ENCODE assay signal across 9 mouse cellular contexts in the genomic region with DNA sequence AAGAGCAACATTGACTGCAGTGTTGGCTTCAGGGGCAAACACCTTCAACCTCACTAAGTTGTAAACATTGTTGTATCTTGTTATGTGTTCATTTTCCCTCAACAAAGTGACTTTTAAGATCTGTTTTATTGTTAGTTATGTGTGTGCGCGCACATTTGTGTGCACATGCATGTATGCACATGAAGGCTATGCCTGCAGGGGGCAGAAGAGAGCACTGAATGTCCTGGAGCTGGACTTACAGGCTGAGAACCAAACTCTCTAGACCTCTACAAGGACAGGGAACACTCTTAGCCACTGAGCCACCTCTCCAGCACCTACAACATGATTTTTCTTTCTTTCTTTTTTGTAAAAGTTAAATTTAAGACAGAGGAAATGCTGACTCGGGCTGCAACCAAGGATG.
A peak's percentile ranks its signal among the peaks of the same experiment; 100 is the strongest.
DNase-seq lines count a peak whose midpoint lies in the region; ATAC-seq and TF ChIP-seq lines count a peak whose summit lies in the region.
"Had no signal": no experiment of that assay in that cellular context is flagged by ENCODE, and none has a peak within 500 bp of the region (broad histone marks: within the 10 kb centered on the region; RNA-seq: fewer than 3 reads in every experiment).

No protein-coding gene starts in this region.

- H3K27me3 ChIP-seq in cerebellum, adult 2 months (ENCODE audit: control insufficient read depth, insufficient read depth, low read length): no peaks in the 10 kb centered on the region
- H3K27me3 ChIP-seq in liver, adult 2 months (ENCODE audit: control insufficient read depth, insufficient read depth, low read length): no peaks in the 10 kb centered on the region
- H3K27me3 ChIP-seq in liver, embryonic 12.5 days (replicated peaks): no peaks in the 10 kb centered on the region
- no peaks in the 10 kb centered on the region for H3K27me3 ChIP-seq in Patski
- H3K27me3 ChIP-seq in small intestine, adult 2 months (ENCODE audit: control insufficient read depth, insufficient read depth, low read length): no peaks in the 10 kb centered on the region; the same call in 1 of the 2 replicates
- no peaks in the 10 kb centered on the region for H3K27me3 ChIP-seq in forebrain, embryonic 11.5 days (ENCODE audit: control insufficient read depth, insufficient read depth, low read length)
- H3K27me3 ChIP-seq: embryonic facial prominence, embryonic 15.5 days had no signal

- 0 out of 2 replicates have a peak, but pooled peaks have one; percentile 8 for TF ChIP-seq CTCF in cerebellum, adult 2 months (IDR thresholded peaks at IDR 0.05; ENCODE audit: borderline replicate concordance, insufficient read depth, low read depth, low read length)
- TF ChIP-seq CTCF in liver, adult 2 months (IDR thresholded peaks at IDR 0.05; ENCODE audit: low read depth, low read length): no peak
- TF ChIP-seq CTCF in Patski (IDR thresholded peaks at IDR 0.05): peak; percentile 50
- peak; percentile 26; the same call in 1 of the 2 replicates for TF ChIP-seq CTCF in small intestine, adult 2 months (IDR thresholded peaks at IDR 0.05; ENCODE audit: extremely low read depth, insufficient read length, insufficient replicate concordance, low read depth, low read length)

- 95% methylated on average over 3 of the region's 3 CpGs for whole genome bisulfite sequencing in cerebellum, adult 2 months
- WGBS in liver, adult 2 months: 99% methylated on average over 3 of the region's 3 CpGs
- WGBS in liver, embryonic 12.5 days (ENCODE audit: insufficient replicate concordance): 84% methylated on average over 3 of the region's 3 CpGs
- WGBS in small intestine, adult 2 months: 94% methylated on average over 3 of the region's 3 CpGs
- WGBS in forebrain, embryonic 11.5 days: 93% methylated on average over 3 of the region's 3 CpGs

- H3K79me2 ChIP-seq in liver, adult 2 months (ENCODE audit: control insufficient read depth, insufficient read depth, low read length): no peaks in the 10 kb centered on the region

- in situ Hi-C loops in Patski (cut with MboI; ENCODE audit: low pct_unique_long_range_greater_than_20kb): no loop called here

- CTCF ChIA-PET in Patski (lab: Charles Lee): no interaction called here

- ATAC-seq in liver, embryonic 12.5 days: no peak
- ATAC-seq in Patski: no peak
- ATAC-seq in forebrain, embryonic 11.5 days (replicated peaks; ENCODE audit: low FRiP score): no peak

- H3K4me1 ChIP-seq in cerebellum, adult 2 months (ENCODE audit: control insufficient read depth, insufficient read depth, low read length): no peaks in the 10 kb centered on the region
- H3K4me1 ChIP-seq in liver, adult 2 months (ENCODE audit: control insufficient read depth, insufficient read depth, low read length): no peaks in the 10 kb centered on the region
- no peaks in the 10 kb centered on the region for H3K4me1 ChIP-seq in liver, embryonic 12.5 days
- H3K4me1 ChIP-seq in small intestine, adult 2 months (ENCODE audit: control insufficient read depth, insufficient read depth, insufficient read length, low read length): no peaks in the 10 kb centered on the region
- H3K4me1 ChIP-seq in forebrain, embryonic 11.5 days (replicated peaks; ENCODE audit: control insufficient read depth, insufficient read depth, low read length): no peaks in the 10 kb centered on the region
- H3K4me1 ChIP-seq: embryonic facial prominence, embryonic 15.5 days had no signal

- H3K9ac ChIP-seq in liver, adult 2 months (ENCODE audit: low read depth, low read length): no peak overlapping the region
- H3K9ac ChIP-seq in liver, embryonic 12.5 days: no peak overlapping the region
- no peak overlapping the region for H3K9ac ChIP-seq in forebrain, embryonic 11.5 days (ENCODE audit: low read length)
- H3K9ac ChIP-seq: embryonic facial prominence, embryonic 15.5 days had no signal

- no peak overlapping the region for H3K27ac ChIP-seq in cerebellum, adult 2 months (ENCODE audit: insufficient read depth, low read length)
- no peak overlapping the region for H3K27ac ChIP-seq in liver, adult 2 months (replicated peaks; ENCODE audit: insufficient read depth, low read depth, low read length)
- no peak overlapping the region for H3K27ac ChIP-seq in liver, embryonic 12.5 days
- no peak overlapping the region for H3K27ac ChIP-seq in small intestine, adult 2 months (ENCODE audit: insufficient read depth, low read depth, low read length)
- H3K27ac ChIP-seq in forebrain, embryonic 11.5 days (ENCODE audit: low read depth, low read length): no peak overlapping the region
- H3K27ac ChIP-seq: embryonic facial prominence, embryonic 15.5 days had no signal

- intact Hi-C loops in heart, postnatal 36 days (cut with DNase I): no loop called here

- no peak overlapping the region for H3K4me2 ChIP-seq in liver, embryonic 12.5 days
- H3K4me2 ChIP-seq in forebrain, embryonic 11.5 days (ENCODE audit: low read depth, low read length, severe bottlenecking): no peak overlapping the region
- H3K4me2 ChIP-seq: embryonic facial prominence, embryonic 15.5 days had no signal

- no peak for TF ChIP-seq POLR2A in cerebellum, adult 2 months (IDR thresholded peaks at IDR 0.05; ENCODE audit: borderline replicate concordance, insufficient read depth, low read length)
- TF ChIP-seq POLR2A in liver, adult 2 months (IDR thresholded peaks at IDR 0.05; ENCODE audit: extremely low read depth, insufficient read depth, low read length): no peak
- TF ChIP-seq POLR2A in small intestine, adult 2 months (IDR thresholded peaks at IDR 0.05; ENCODE audit: low read depth, low read length): no peak

- H3K9me3 ChIP-seq in liver, embryonic 12.5 days (replicated peaks): no peaks in the 10 kb centered on the region
- H3K9me3 ChIP-seq in forebrain, embryonic 11.5 days (ENCODE audit: control insufficient read depth, low read length): no peaks in the 10 kb centered on the region
- H3K9me3 ChIP-seq: embryonic facial prominence, embryonic 15.5 days had no signal

- no peak overlapping the region for H3K4me3 ChIP-seq in cerebellum, adult 2 months (replicated peaks; ENCODE audit: insufficient read depth, low read depth, low read length)
- H3K4me3 ChIP-seq in liver, adult 2 months (ENCODE audit: insufficient read depth, low read depth, low read length): no peak overlapping the region
- H3K4me3 ChIP-seq in liver, embryonic 12.5 days: no peak overlapping the region
- H3K4me3 ChIP-seq in small intestine, adult 2 months (ENCODE audit: low read depth, low read length): no peak overlapping the region
- H3K4me3 ChIP-seq in forebrain, embryonic 11.5 days (ENCODE audit: low read depth, low read length): no peak overlapping the region
- H3K4me3 ChIP-seq: embryonic facial prominence, embryonic 15.5 days had no signal

- DNase-seq in cerebellum, adult 2 months: no peak
- no peak for DNase-seq in cerebellum, adult 8-10 months
- DNase-seq in liver, adult 2 months (ENCODE audit: extremely low read depth, low read depth, low spot score): peak; percentile 24
- DNase-seq in Patski (ENCODE audit: low read depth, low spot score): no peak
- no peak for DNase-seq in heart, postnatal 36 days
- DNase-seq in forebrain, embryonic 11.5 days (ENCODE audit: low spot score): no peak

- POLR2A ChIA-PET in Patski (lab: Charles Lee): no interaction called here

- no peaks in the 10 kb centered on the region for H3K36me3 ChIP-seq in liver, adult 2 months (ENCODE audit: control insufficient read depth, insufficient read depth, low read length)
- H3K36me3 ChIP-seq in liver, embryonic 12.5 days: no peaks in the 10 kb centered on the region
- H3K36me3 ChIP-seq in small intestine, adult 2 months (ENCODE audit: control insufficient read depth, insufficient read depth, low read length): no peaks in the 10 kb centered on the region
- no peaks in the 10 kb centered on the region for H3K36me3 ChIP-seq in forebrain, embryonic 11.5 days (ENCODE audit: control insufficient read depth, insufficient read depth, low read length)
- H3K36me3 ChIP-seq: embryonic facial prominence, embryonic 15.5 days had no signal
